Mouse (Mus musculus) bone marrow, adult 2 months (tissue): ENCODE measurements at regions not wholly inside any gene's neighbourhood (a gene's known extent, or its start where the extent isn't known, plus 50 kb on each side); places are given as distances from the start of the nearest gene placed in this dataset.

Experiments
- CTCF ChIP-seq: fragments of 200-500 bp; IDR thresholded peaks from 2 replicates; pipeline ENCODE4 v1.5.1; 2011; ENCODE audit warnings: low read length, control low read depth; ENCODE audit not compliant: control insufficient read depth, insufficient read depth
- POLR2A ChIP-seq: fragments of 200-500 bp; IDR thresholded peaks from 2 replicates; pipeline ENCODE4 v1.6.1; 2011; ENCODE audit warnings: low read depth, mild to moderate bottlenecking, control low read depth, low read length, borderline replicate concordance; ENCODE audit not compliant: control insufficient read depth

DNA sequence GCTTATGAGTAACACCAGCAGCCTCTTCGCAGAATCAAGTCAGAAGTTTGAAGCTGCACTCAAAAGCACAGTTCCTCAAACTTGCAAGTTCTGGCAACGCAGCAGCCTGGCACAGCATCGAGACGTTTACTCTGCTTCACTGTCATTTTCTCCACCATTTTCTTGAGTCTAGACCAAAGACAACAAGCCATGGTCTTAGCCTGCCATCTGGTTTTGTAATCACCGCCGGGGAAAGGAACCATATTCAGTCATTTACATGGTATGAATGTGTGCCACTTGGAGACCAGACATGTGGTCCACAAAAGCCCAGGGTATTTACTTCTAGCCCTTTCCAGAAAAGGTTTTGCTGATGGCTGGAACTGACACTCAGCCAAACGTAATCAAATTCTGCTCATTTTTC is 122.5 kb upstream of the Cdyl start:
- TF ChIP-seq POLR2A (no peak), CTCF (no peak)
